In the genomic region with DNA sequence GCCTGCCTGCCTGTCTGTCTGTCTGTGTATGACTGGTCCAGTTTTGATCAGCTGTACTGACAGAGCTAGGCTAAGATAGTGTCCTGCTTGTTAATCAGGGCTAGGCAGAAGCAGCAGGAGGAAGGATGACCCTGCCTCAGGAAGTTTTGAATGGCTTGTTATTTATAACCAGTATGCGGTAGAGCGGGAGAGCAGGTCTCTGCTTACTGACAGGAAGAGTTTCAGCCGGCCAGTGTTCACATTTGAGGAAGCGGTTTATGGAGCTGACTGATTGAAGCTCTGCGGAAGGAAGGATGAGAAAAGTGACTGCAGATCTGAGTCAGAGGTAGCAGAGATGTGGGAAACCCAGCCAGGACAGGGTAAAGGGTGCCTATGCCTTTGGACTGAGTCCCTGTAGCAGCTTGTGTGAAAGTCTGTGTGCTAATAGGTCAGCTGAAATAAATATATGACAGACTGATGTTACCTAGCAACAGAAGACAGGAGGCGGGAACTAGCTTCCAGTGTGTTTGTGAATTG, we compare ENCODE assay signal across 8 mouse cellular contexts. TPM values are rescaled to one million over a fixed set of nuclear protein-coding genes. Genes with fewer than 3 reads are reported as not detected.
A peak's percentile ranks its signal among the peaks of the same experiment; 100 is the strongest.
DNase-seq lines count a peak whose midpoint lies in the region; ATAC-seq and TF ChIP-seq lines count a peak whose summit lies in the region.

No protein-coding gene starts in this region.

- H3K4me1 ChIP-seq in heart, embryonic 14.5 days (ENCODE audit: control insufficient read depth in 2 of 2, insufficient read depth in 2 of 2, low read length in 2 of 2) = peaks cover 4 to 14% of the 10 kb centered on the region in 2 experiments; a peak in 3 of 4 replicates
- peaks cover 7% of the 10 kb centered on the region; the same call in 1 of the 2 replicates for H3K4me1 ChIP-seq in kidney, postnatal 0 days (replicated peaks; ENCODE audit: insufficient read depth, low read length)
- H3K4me1 ChIP-seq in lung, embryonic 14.5 days (ENCODE audit: insufficient read depth) = peaks cover 17% of the 10 kb centered on the region
- H3K4me1 ChIP-seq in neural tube, embryonic 15.5 days = peaks cover 15% of the 10 kb centered on the region

- peak overlapping the region; percentile 32 to 66 for H3K27ac ChIP-seq in heart, embryonic 14.5 days (replicated peaks in 1 of 2; ENCODE audit: control insufficient read depth in 1 of 2, insufficient read depth in 1 of 2, low read depth in 2 of 2, low read length in 2 of 2)
- H3K27ac ChIP-seq in kidney, postnatal 0 days = no peak overlapping the region
- H3K27ac ChIP-seq in lung, embryonic 14.5 days (ENCODE audit: low read depth) = peak overlapping the region; percentile 58
- H3K27ac ChIP-seq in neural tube, embryonic 15.5 days (replicated peaks) = peak overlapping the region; percentile 19; the same call in 1 of the 2 replicates

- no peaks in the 10 kb centered on the region for H3K9me3 ChIP-seq in heart, embryonic 14.5 days (ENCODE audit: control insufficient read depth, low read length)
- H3K9me3 ChIP-seq in kidney, postnatal 0 days (replicated peaks; ENCODE audit: low read length) = no peaks in the 10 kb centered on the region
- no peaks in the 10 kb centered on the region for H3K9me3 ChIP-seq in lung, embryonic 14.5 days (ENCODE audit: low read depth, low read length)
- no peaks in the 10 kb centered on the region for H3K9me3 ChIP-seq in neural tube, embryonic 15.5 days (replicated peaks)

- H3K4me2 ChIP-seq in heart, embryonic 14.5 days (ENCODE audit: low read length) = peak overlapping the region; percentile 46
- H3K4me2 ChIP-seq in kidney, postnatal 0 days (ENCODE audit: low read length) = 0 out of 2 replicates have a peak overlapping the region, but pooled peaks have one; percentile 13
- H3K4me2 ChIP-seq in lung, embryonic 14.5 days = peak overlapping the region; percentile 40
- 0 out of 2 replicates have a peak overlapping the region, but pooled peaks have one; percentile 21 for H3K4me2 ChIP-seq in neural tube, embryonic 15.5 days

- peaks cover 6% of the 10 kb centered on the region; the same call in 1 of the 2 replicates for H3K36me3 ChIP-seq in heart, embryonic 14.5 days (ENCODE audit: control insufficient read depth, insufficient read depth, low read length)
- H3K36me3 ChIP-seq in kidney, postnatal 0 days (ENCODE audit: insufficient read depth, low read length) = no peaks in the 10 kb centered on the region
- H3K36me3 ChIP-seq in lung, embryonic 14.5 days (ENCODE audit: insufficient read depth) = no peaks in the 10 kb centered on the region
- H3K36me3 ChIP-seq in neural tube, embryonic 15.5 days = no peaks in the 10 kb centered on the region

- no peak overlapping the region for H3K4me3 ChIP-seq in heart, embryonic 14.5 days (ENCODE audit: control insufficient read depth in 1 of 2, insufficient read depth in 1 of 2, low read depth in 1 of 2, low read length in 2 of 2)
- no peak overlapping the region for H3K4me3 ChIP-seq in kidney, postnatal 0 days (replicated peaks; ENCODE audit: low read depth, low read length)
- no peak overlapping the region for H3K4me3 ChIP-seq in lung, embryonic 14.5 days (ENCODE audit: low read depth, low read length)
- H3K4me3 ChIP-seq in neural tube, embryonic 15.5 days (replicated peaks) = no peak overlapping the region

- ATAC-seq in heart, embryonic 14.5 days (ENCODE audit: insufficient number of reproducible peaks, insufficient read depth, low FRiP score, low read depth) = peak; percentile 59; the same call in 1 of the 2 replicates
- ATAC-seq in kidney, postnatal 0 days (replicated peaks; ENCODE audit: low FRiP score, low read depth) = peak; percentile 33; the same call in 1 of the 2 replicates
- peak; percentile 90 for ATAC-seq in lung, embryonic 14.5 days (ENCODE audit: insufficient read depth)
- ATAC-seq in neural tube, embryonic 15.5 days (ENCODE audit: low FRiP score) = peak; percentile 38

- 23% methylated on average over 6 of the region's 6 CpGs for WGBS in heart, embryonic 14.5 days
- 13% methylated on average over 6 of the region's 6 CpGs for WGBS in kidney, postnatal 0 days
- WGBS in lung, embryonic 14.5 days = 19% methylated on average over 6 of the region's 6 CpGs
- WGBS in neural tube, embryonic 15.5 days = 24% methylated on average over 6 of the region's 6 CpGs

- no peaks in the 10 kb centered on the region for H3K27me3 ChIP-seq in heart, embryonic 14.5 days (ENCODE audit: control insufficient read depth, insufficient read depth, low read length)
- no peaks in the 10 kb centered on the region for H3K27me3 ChIP-seq in kidney, postnatal 0 days (ENCODE audit: insufficient read depth, low read length)
- no peaks in the 10 kb centered on the region for H3K27me3 ChIP-seq in lung, embryonic 14.5 days (ENCODE audit: insufficient read depth, low read length)
- peaks cover 11% of the 10 kb centered on the region for H3K27me3 ChIP-seq in neural tube, embryonic 15.5 days (replicated peaks)

- no peak for TF ChIP-seq CTCF in kidney, postnatal 0 days (IDR thresholded peaks at IDR 0.05; ENCODE audit: low read depth)
- TF ChIP-seq CTCF in lung, embryonic 14.5 days (IDR thresholded peaks at IDR 0.05; ENCODE audit: low read depth) = no peak

- DNase-seq in gastrocnemius, adult 18-20 months (ENCODE audit: low spot score) = peak; percentile 22
- no peak for DNase-seq in gastrocnemius, postnatal 25 days
- DNase-seq in c-Kit-negative CD71-positive TER-119-positive erythroid progenitor cells, embryonic 14.5 days (ENCODE audit: low read depth, low spot score) = peak; percentile 68
- peak; percentile 87 for DNase-seq in kidney, postnatal 0 days (ENCODE audit: low spot score)
- DNase-seq in lung, embryonic 14.5 days = peak; percentile 68
- no peak for DNase-seq in cerebellum, adult 9-10 months

- no peak overlapping the region for H3K9ac ChIP-seq in heart, embryonic 14.5 days (ENCODE audit: low read length)
- H3K9ac ChIP-seq in kidney, postnatal 0 days (ENCODE audit: low read depth, low read length) = no peak overlapping the region
- H3K9ac ChIP-seq in lung, embryonic 14.5 days = peak overlapping the region; percentile 35; the same call in 1 of the 2 replicates
- no peak overlapping the region for H3K9ac ChIP-seq in neural tube, embryonic 15.5 days (replicated peaks)

RNA-seq across cellular contexts. Expression of a gene that starts 27.9 kb away (rescaled TPM):
- total RNA-seq in gastrocnemius, adult 18-20 months (2021) = 1 to 10 TPM; 2.8 to 3.5 TPM
- 1 to 10 TPM; 1.6 to 2.4 TPM for total RNA-seq in gastrocnemius, postnatal 25 days (2021)
- 3.1 and 3.4 TPM in 2 replicates for polyA plus RNA-seq in heart, embryonic 14.5 days (2014; fragmentation: Nextera tagmentation; extraction: Ambion mirVana)
- polyA plus RNA-seq in kidney, postnatal 0 days (2015; fragmentation: Nextera tagmentation; extraction: Ambion mirVana) = 2.3 and 2.8 TPM in 2 replicates
- 5.2 and 5.8 TPM in 2 replicates for polyA plus RNA-seq in lung, embryonic 14.5 days (2014; fragmentation: Nextera tagmentation; extraction: Ambion mirVana)
- 1.3 and 3.6 TPM in 2 replicates for polyA plus RNA-seq in neural tube, embryonic 15.5 days (2015; fragmentation: Nextera tagmentation; extraction: Ambion mirVana)

RNA-seq across cellular contexts. Expression of a gene that starts 41.2 kb away (rescaled TPM):
- 10 to 100 TPM; 43.4 to 46.9 TPM for total RNA-seq in gastrocnemius, adult 18-20 months (2021)
- total RNA-seq in gastrocnemius, postnatal 25 days (2021) = 10 to 100 TPM; 38.9 to 40.4 TPM
- 110 and 120 TPM in 2 replicates for polyA plus RNA-seq in heart, embryonic 14.5 days (2014; fragmentation: Nextera tagmentation; extraction: Ambion mirVana)
- polyA plus RNA-seq in kidney, postnatal 0 days (2015; fragmentation: Nextera tagmentation; extraction: Ambion mirVana) = 144 and 151 TPM in 2 replicates
- 190 and 192 TPM in 2 replicates for polyA plus RNA-seq in lung, embryonic 14.5 days (2014; fragmentation: Nextera tagmentation; extraction: Ambion mirVana)
- polyA plus RNA-seq in neural tube, embryonic 15.5 days (2015; fragmentation: Nextera tagmentation; extraction: Ambion mirVana) = 196 and 199 TPM in 2 replicates

RNA-seq across cellular contexts. Expression of a gene that starts 56.5 kb away (rescaled TPM):
- 1,000 to 10,000 TPM; 1,310 to 1,477 TPM for total RNA-seq in gastrocnemius, adult 18-20 months (2021)
- 1,000 to 10,000 TPM in 1 of 2 experiments, 100 to 1,000 TPM in 1; 892 to 1,174 TPM for total RNA-seq in gastrocnemius, postnatal 25 days (2021)
- polyA plus RNA-seq in heart, embryonic 14.5 days (2014; fragmentation: Nextera tagmentation; extraction: Ambion mirVana) = 0.09 and 0.30 TPM in 2 replicates
- not detected in 2 replicates for polyA plus RNA-seq in kidney, postnatal 0 days (2015; fragmentation: Nextera tagmentation; extraction: Ambion mirVana)
- polyA plus RNA-seq in lung, embryonic 14.5 days (2014; fragmentation: Nextera tagmentation; extraction: Ambion mirVana) = 0.20 and 0.42 TPM in 2 replicates
- polyA plus RNA-seq in neural tube, embryonic 15.5 days (2015; fragmentation: Nextera tagmentation; extraction: Ambion mirVana) = 0.86 and 0.88 TPM in 2 replicates

Comparison
In these comparisons a context has a peak if more than half of its experiments do, and no peak if none do; other contexts are left out.
1. DNase-seq: peak in gastrocnemius, adult 18-20 months (single experiment), c-Kit-negative CD71-positive TER-119-positive erythroid progenitor cells, embryonic 14.5 days (single experiment), kidney, postnatal 0 days (single experiment) and lung, embryonic 14.5 days (single experiment); none in gastrocnemius, postnatal 25 days (single experiment) and cerebellum, adult 9-10 months (single experiment).
2. ATAC-seq: peak in every context shown above with its lines; median percentile 90 in lung, embryonic 14.5 days; 59 in heart, embryonic 14.5 days; 38 in neural tube, embryonic 15.5 days; 33 in kidney, postnatal 0 days.
3. Peak in every context shown above with its lines, with median percentiles within 50 percentile points of each other: H3K4me2 ChIP-seq.